Comparison of ENCODE assay signal across 20 mouse cellular contexts in the genomic region with DNA sequence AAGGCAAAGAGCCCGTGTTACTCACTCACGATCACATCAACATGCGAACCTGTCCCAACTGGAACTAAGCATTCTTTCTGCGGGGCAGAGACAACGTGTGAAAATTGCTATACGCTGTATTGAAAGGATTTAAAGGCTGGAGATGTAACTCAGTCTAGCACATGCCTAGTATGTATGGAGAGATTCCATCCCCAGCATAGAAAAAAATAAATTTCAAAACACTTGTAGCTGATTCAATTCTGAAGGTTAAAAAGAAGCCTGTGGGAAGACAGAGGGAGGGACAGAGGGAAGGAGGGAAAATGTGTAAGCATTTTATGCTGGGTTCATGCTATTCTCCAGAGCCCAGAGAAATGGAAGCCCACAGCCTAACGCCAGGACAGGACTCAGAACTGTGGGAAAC. TPM values are rescaled to one million over a fixed set of nuclear protein-coding genes. Genes with fewer than 3 reads are reported as not detected.
"Had no signal": no experiment of that assay in that cellular context is flagged by ENCODE, and none has a peak within 500 bp of the region (broad histone marks: within the 10 kb centered on the region; RNA-seq: fewer than 3 reads in every experiment).

No protein-coding gene starts in this region.

- DNase-seq: kidney, adult 11 months; kidney, adult 8-10 months; kidney, postnatal 10 days; kidney, postnatal 36 days; liver, embryonic 13.5 days; lung, adult 2 months; lung, postnatal 14 days; lung, postnatal 4 days; retina, postnatal 1 day; spleen, adult 18-20 months; thymus, postnatal 25 days had no signal

- H3K9me3 ChIP-seq: kidney, embryonic 15.5 days; liver, embryonic 13.5 days; neural tube, embryonic 12.5 days; stomach, embryonic 15.5 days had no signal

- H3K4me1 ChIP-seq: liver, embryonic 13.5 days had no signal

- H3K4me2 ChIP-seq: liver, embryonic 13.5 days; stomach, embryonic 15.5 days had no signal

- H3K36me3 ChIP-seq: kidney, embryonic 15.5 days; liver, embryonic 13.5 days; neural tube, embryonic 12.5 days; stomach, embryonic 15.5 days had no signal

- H3K4me3 ChIP-seq: liver, embryonic 13.5 days; neural tube, embryonic 12.5 days; stomach, embryonic 15.5 days had no signal

- H3K27ac ChIP-seq: kidney, embryonic 15.5 days; left cerebral cortex, adult 2 months; liver, embryonic 13.5 days; neural tube, embryonic 12.5 days; stomach, embryonic 15.5 days had no signal

- H3K9ac ChIP-seq: kidney, embryonic 15.5 days; liver, embryonic 13.5 days; neural tube, embryonic 12.5 days; stomach, embryonic 15.5 days had no signal

RNA-seq across cellular contexts. Expression of a gene that starts 2.5 kb away (rescaled TPM):
- total RNA-seq: liver, adult 2 months; megakaryocyte progenitor cell, adult 5-6 weeks; megakaryocyte-erythroid progenitor cell, adult 5-6 weeks; neutrophil, adult 5-6 weeks had no signal
- polyA plus RNA-seq: liver, embryonic 13.5 days; liver, embryonic 16.5 days had no signal
